Mouse (Mus musculus) frontal cortex, postnatal 14 days (tissue): ENCODE data around the gene Mctp1.

Experiments used
- DNase-seq, 2 experiments: peaks; one replicate each; pipeline ENCODE4 v3.0.0; 2022; ENCODE audit warnings: low spot score in 2 of 2

Gene Mctp1

GRCm38 (mm10) chr13:76609425-76609824 lies 225.1 kb downstream of the Mctp1 start:
- no peak for DNase-seq

GRCm38 (mm10) chr13:76611499-76611898 lies 227.2 kb downstream of the Mctp1 start:
- no peak for DNase-seq

GRCm38 (mm10) chr13:76620111-76620510 lies 235.8 kb downstream of the Mctp1 start:
- DNase-seq, result no peak

- no peak for DNase-seq
These were observed 236.2 kb downstream of the Mctp1 start for GRCm38 (mm10) chr13:76620525-76620924.

- no peak for DNase-seq
These were observed 249.4 kb downstream of the Mctp1 start for GRCm38 (mm10) chr13:76633707-76634106.

- no peak for DNase-seq
These were observed 253.9 kb downstream of the Mctp1 start for GRCm38 (mm10) chr13:76638282-76638681.

GRCm38 (mm10) chr13:76659523-76659922 lies 275.2 kb downstream of the Mctp1 start:
- DNase-seq, result no peak

- no peak for DNase-seq
These were observed 297.0 kb downstream of the Mctp1 start for GRCm38 (mm10) chr13:76681286-76681685.

- no peak for DNase-seq
These were observed 305.0 kb downstream of the Mctp1 start for GRCm38 (mm10) chr13:76689349-76689748.

- no peak for DNase-seq
These were observed 305.8 kb downstream of the Mctp1 start for GRCm38 (mm10) chr13:76690143-76690542.

GRCm38 (mm10) chr13:76690697-76691096 lies 306.4 kb downstream of the Mctp1 start:
- no peak for DNase-seq

GRCm38 (mm10) chr13:76734013-76734412 lies 349.7 kb downstream of the Mctp1 start:
- DNase-seq, result no peak

GRCm38 (mm10) chr13:76750663-76751429 lies 366.5 kb downstream of the Mctp1 start:
- DNase-seq, result no peak

GRCm38 (mm10) chr13:76759832-76760490 lies 375.6 kb downstream of the Mctp1 start:
- DNase-seq, result peak in 1 of 2 experiments; percentile 46

- no peak for DNase-seq
These were observed 415.3 kb downstream of the Mctp1 start for GRCm38 (mm10) chr13:76799662-76800061.

GRCm38 (mm10) chr13:76801126-76801632 lies 416.8 kb downstream of the Mctp1 start:
- DNase-seq, result no peak

- DNase-seq, result no peak
These were observed 417.9 kb downstream of the Mctp1 start for GRCm38 (mm10) chr13:76802051-76802728.

- no peak for DNase-seq
These were observed 418.6 kb downstream of the Mctp1 start for GRCm38 (mm10) chr13:76802926-76803325.

GRCm38 (mm10) chr13:76803799-76804198 lies 419.5 kb downstream of the Mctp1 start:
- DNase-seq, result no peak

GRCm38 (mm10) chr13:76808871-76809390 lies 424.6 kb downstream of the Mctp1 start:
- no peak for DNase-seq

GRCm38 (mm10) chr13:76809802-76810201 lies 425.5 kb downstream of the Mctp1 start:
- DNase-seq, result no peak

GRCm38 (mm10) chr13:76810496-76810939 lies 426.2 kb downstream of the Mctp1 start:
- no peak for DNase-seq
